Mouse (Mus musculus) inflammation-experienced regulatory T-cells (primary cell): ENCODE data around the gene Trim15. TPM values are rescaled to one million over a fixed set of nuclear protein-coding genes. Genes with fewer than 3 reads are reported as not detected.

ENCODE experiments used
- polyA plus RNA-seq, 2 experiments: library from polyadenylated mRNA; unstranded; fragments of 100-300 nt; shearing (Covaris generic); gene quantifications; one replicate each; pipeline ENCODE4 v1.2.1; 2017

The Trim15 gene
- polyA plus RNA-seq = under 1 TPM; 0.17 to 0.28 TPM

GRCm38 (mm10) chr17:36866719-36867527, at the start of gene Trim15:
TSS of gene Trim15 (minus strand) at chr17:36867210.

GRCm38 (mm10) chr17:36897552-36898205, 30.7 kb upstream of the Trim15 start, which contains the start of gene Trim31:
TSS of gene Trim31 (plus strand) at chr17:36898118.

DNA sequence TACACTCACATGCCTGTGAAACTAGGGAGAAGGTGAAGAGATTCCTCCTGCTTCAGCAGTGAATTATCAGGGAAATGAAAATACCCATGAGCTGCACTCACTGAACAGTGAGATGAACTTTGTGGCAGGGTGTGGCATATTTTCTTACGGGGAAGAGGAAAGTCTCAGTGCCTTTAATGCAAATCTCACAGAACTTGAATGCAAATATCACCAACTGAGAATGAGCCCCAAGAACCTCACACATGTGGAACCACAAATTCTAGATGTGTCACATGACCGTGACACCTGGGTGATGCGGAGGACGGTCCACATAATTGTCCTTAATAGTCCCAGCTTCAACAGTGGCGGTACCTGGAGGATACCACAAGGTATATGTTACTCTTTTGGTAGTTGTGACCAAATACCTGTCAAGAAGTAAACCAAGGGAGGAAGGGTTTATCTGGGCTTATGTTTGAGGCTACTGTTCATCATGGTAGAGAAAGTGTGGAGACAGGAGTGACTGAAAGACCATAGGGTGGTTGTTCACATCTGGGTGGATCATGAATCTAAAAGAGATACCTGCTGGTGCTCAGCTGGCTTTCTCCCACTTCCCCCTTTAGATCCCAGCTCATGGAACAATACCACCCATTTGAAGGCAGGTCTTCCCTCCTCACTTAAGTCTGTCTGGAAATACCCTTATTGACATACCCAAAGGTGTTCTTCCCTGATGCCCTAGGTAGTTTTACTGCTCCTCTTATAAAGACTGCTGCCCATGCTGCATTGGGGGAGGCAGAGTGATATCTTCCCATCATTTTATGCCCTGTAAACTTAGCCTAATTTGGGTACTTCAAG, 23.3 kb upstream of the Trim15 start, which contains the start of gene Trim40:
TSS of gene Trim40 (minus strand) at position 51 of the 831 bp plus-strand sequence.

DNA sequence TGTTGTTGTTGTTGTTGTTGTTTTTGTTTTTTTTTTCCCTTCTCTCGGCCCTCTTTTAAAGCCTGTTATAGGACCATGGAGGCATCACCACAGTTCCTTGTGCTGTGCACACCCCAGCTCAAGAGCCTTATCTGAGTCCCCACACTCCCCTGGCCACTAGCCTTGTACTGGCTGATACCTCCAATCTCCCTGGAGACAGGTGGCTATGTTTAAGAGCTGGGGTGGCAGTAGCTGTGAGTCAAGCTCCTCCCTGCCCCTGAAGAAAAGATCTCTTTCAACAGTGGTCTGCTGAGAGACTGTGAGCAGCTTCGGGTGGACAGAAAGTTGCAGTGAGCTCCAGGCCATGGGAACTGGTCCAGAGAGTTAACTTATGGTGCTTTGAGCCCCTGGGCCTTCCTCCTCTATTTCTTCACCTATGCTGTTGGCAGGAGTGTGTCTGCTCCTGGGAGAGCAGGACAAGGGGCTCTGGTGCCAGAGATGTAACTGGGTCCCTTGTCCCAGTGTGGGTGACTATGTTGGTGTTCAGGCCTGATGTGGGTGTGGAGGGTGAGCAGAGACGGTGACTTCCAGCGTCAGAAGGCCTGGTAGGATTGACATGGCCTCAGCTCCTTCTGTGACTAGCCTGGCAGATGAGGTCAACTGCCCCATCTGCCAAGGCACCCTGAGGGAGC, 2.4 kb upstream of the Trim15 start, which contains the start of gene Trim10:
TSS of gene Trim10 (plus strand) at position 291 of the 671 bp plus-strand sequence.

GRCm38 (mm10) chr17:36836874-36837647, 29.9 kb downstream of the Trim15 start, which contains the start of gene Trim26:
TSS of gene Trim26 (plus strand) at chr17:36837134.

DNA sequence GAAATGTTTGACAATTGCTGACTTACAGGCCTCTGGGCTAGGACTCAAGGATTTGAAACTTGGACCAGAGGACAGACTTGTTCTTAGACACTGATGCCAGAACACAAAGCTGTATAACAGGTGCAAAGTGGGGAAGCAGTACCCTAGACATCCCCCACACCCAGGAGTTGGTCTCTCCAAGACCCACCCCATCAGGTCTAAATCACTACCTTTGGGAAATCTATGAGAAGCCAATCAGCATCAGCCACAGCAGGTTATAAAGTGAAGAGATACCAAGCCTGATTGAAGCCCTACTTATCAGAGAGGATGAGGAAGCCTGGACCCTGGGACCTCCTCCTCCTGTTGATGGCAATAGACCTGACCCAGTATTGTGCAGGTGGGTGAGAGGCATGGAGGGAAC, 55.1 kb downstream of the Trim15 start, which contains the start of gene H2-M10.6:
TSS of gene H2-M10.6 (plus strand) at position 301 of the 400 bp plus-strand sequence.

Other genes with a start within 250 kb of the Trim15 start
- under 1 TPM; 0.28 to 0.60 TPM for gene H2-M9, start 224.5 kb downstream of the Trim15 start, polyA plus RNA-seq
- gene H2-M1, start 195.0 kb downstream of the Trim15 start, polyA plus RNA-seq = not detected
- gene H2-M10.5, start 94.3 kb downstream of the Trim15 start, polyA plus RNA-seq = under 1 TPM; 0.11 to 0.29 TPM
- not detected for gene H2-M10.6, start 55.0 kb downstream of the Trim15 start, polyA plus RNA-seq
- 100 to 1,000 TPM; 137 to 139 TPM for gene Trim26, start 30.1 kb downstream of the Trim15 start, polyA plus RNA-seq
- under 1 TPM; 0.18 to 0.42 TPM for gene Trim10, start 2.4 kb upstream of the Trim15 start, polyA plus RNA-seq
- not detected for gene Trim40, start 22.9 kb upstream of the Trim15 start, polyA plus RNA-seq
- under 1 TPM; 0.10 to 0.45 TPM for gene Trim31, start 30.9 kb upstream of the Trim15 start, polyA plus RNA-seq
- gene Rnf39, start 75.7 kb upstream of the Trim15 start, polyA plus RNA-seq = under 1 TPM; 0.17 to 0.95 TPM
- 100 to 1,000 TPM; 151 to 165 TPM for gene Ppp1r11, start 84.5 kb upstream of the Trim15 start, polyA plus RNA-seq
- 10 to 100 TPM; 84.9 to 90.5 TPM for gene Znrd1, start 91.3 kb upstream of the Trim15 start, polyA plus RNA-seq
- 1 to 10 TPM; 4.4 to 5.6 TPM for gene Znrd1as, start 91.4 kb upstream of the Trim15 start, polyA plus RNA-seq
- not detected for gene 2410137M14Rik, start 114.0 kb upstream of the Trim15 start, polyA plus RNA-seq
- under 1 TPM in 1 of 2 experiments, not detected in 1; 0.70 TPM for gene H2-M5, start 122.3 kb upstream of the Trim15 start, polyA plus RNA-seq
- gene Zfp57, start 134.0 kb upstream of the Trim15 start, polyA plus RNA-seq = under 1 TPM; 0.11 to 0.60 TPM
- gene Mog, start 156.2 kb upstream of the Trim15 start, polyA plus RNA-seq = not detected
- 10 to 100 TPM in 1 of 2 experiments, 1 to 10 TPM in 1; 8.3 to 13.7 TPM for gene Gabbr1, start 178.8 kb upstream of the Trim15 start, polyA plus RNA-seq
- gene Olfr90, start 221.3 kb upstream of the Trim15 start, polyA plus RNA-seq = under 1 TPM; 0.16 to 0.42 TPM
- under 1 TPM; 0.10 to 0.13 TPM for gene Olfr91, start 231.1 kb upstream of the Trim15 start, polyA plus RNA-seq